Mouse (Mus musculus): ENCODE results near the gene Nhlrc2.
"Not testable (repeated sequence)": the region's sequence is repeated elsewhere in the genome, so short reads cannot be mapped to it uniquely, and the experiment has no call there.

Gene Nhlrc2

GRCm38 (mm10) chr19:56548230-56549032 is at the start of gene Nhlrc2:
TSS of gene Nhlrc2 (plus strand) at chr19:56548261.
- peak; percentile 84 for DNase-seq (ENCODE audit: low read depth, low spot score)

GRCm38 (mm10) chr19:56503069-56503468 is 45.0 kb upstream of the Nhlrc2 start:
- DNase-seq (ENCODE audit: low read depth, low spot score), result not testable (repeated sequence)

GRCm38 (mm10) chr19:56503525-56503924 is 44.5 kb upstream of the Nhlrc2 start:
- not testable (repeated sequence) for DNase-seq (ENCODE audit: low read depth, low spot score)

- DNase-seq (ENCODE audit: low read depth, low spot score), result not testable (repeated sequence)
These were observed 36.9 kb upstream of the Nhlrc2 start for GRCm38 (mm10) chr19:56511207-56511606.

- not testable (repeated sequence) for DNase-seq (ENCODE audit: low read depth, low spot score)
These were observed 34.5 kb upstream of the Nhlrc2 start for GRCm38 (mm10) chr19:56513527-56513926.

GRCm38 (mm10) chr19:56519408-56519807 is 28.7 kb upstream of the Nhlrc2 start:
- DNase-seq (ENCODE audit: low read depth, low spot score), result not testable (repeated sequence)

GRCm38 (mm10) chr19:56530529-56530928 is 17.5 kb upstream of the Nhlrc2 start:
- DNase-seq (ENCODE audit: low read depth, low spot score), result not testable (repeated sequence)

- no peak for DNase-seq (ENCODE audit: low read depth, low spot score)
These were observed 16.8 kb upstream of the Nhlrc2 start for GRCm38 (mm10) chr19:56531251-56531650.

- no peak for DNase-seq (ENCODE audit: low read depth, low spot score)
These were observed 14.6 kb upstream of the Nhlrc2 start for GRCm38 (mm10) chr19:56533291-56534071.

- DNase-seq (ENCODE audit: low read depth, low spot score), result no peak
These were observed 13.7 kb upstream of the Nhlrc2 start for GRCm38 (mm10) chr19:56534337-56534736.

GRCm38 (mm10) chr19:56535064-56535463 is 13.0 kb upstream of the Nhlrc2 start:
- no peak for DNase-seq (ENCODE audit: low read depth, low spot score)

GRCm38 (mm10) chr19:56535765-56536164 is 12.3 kb upstream of the Nhlrc2 start:
- no peak for DNase-seq (ENCODE audit: low read depth, low spot score)

GRCm38 (mm10) chr19:56543320-56543719 is 4.7 kb upstream of the Nhlrc2 start:
- no peak for DNase-seq (ENCODE audit: low read depth, low spot score)

GRCm38 (mm10) chr19:56544681-56545388 is 3.2 kb upstream of the Nhlrc2 start:
- no peak for DNase-seq (ENCODE audit: low read depth, low spot score)

GRCm38 (mm10) chr19:56546031-56546430 is 2.0 kb upstream of the Nhlrc2 start:
- DNase-seq (ENCODE audit: low read depth, low spot score), result no peak

- no peak for DNase-seq (ENCODE audit: low read depth, low spot score)
These were observed 418 bp upstream of the Nhlrc2 start, which contains the start of gene Dclre1a for GRCm38 (mm10) chr19:56547456-56548229. TSS of gene Dclre1a (minus strand) at chr19:56548222.

GRCm38 (mm10) chr19:56549033-56549680 is 1.1 kb downstream of the Nhlrc2 start:
- no peak for DNase-seq (ENCODE audit: low read depth, low spot score)

- no peak for DNase-seq (ENCODE audit: low read depth, low spot score)
These were observed 5.1 kb downstream of the Nhlrc2 start for GRCm38 (mm10) chr19:56553177-56553576.

- DNase-seq (ENCODE audit: low read depth, low spot score), result no peak
These were observed 7.9 kb downstream of the Nhlrc2 start for GRCm38 (mm10) chr19:56555972-56556371.

- no peak for DNase-seq (ENCODE audit: low read depth, low spot score)
These were observed 14.5 kb downstream of the Nhlrc2 start for GRCm38 (mm10) chr19:56562433-56563138.
